Mouse (Mus musculus) activated CD4-positive, CD25-positive, alpha-beta regulatory T cell, adult 9 weeks (primary cell): ENCODE measurements around the gene Tshz2. TPM values are rescaled to one million over a fixed set of nuclear protein-coding genes. Genes with fewer than 3 reads are reported as not detected.

Experiments used
- polyA plus RNA-seq: library from polyadenylated mRNA; unstranded; fragments of 100-300 nt; shearing (Covaris generic); gene quantifications from one replicate; pipeline ENCODE4 v1.2.1, GENCODE M21; 2017

Tshz2 gene
- 2.6 TPM for polyA plus RNA-seq

GRCm38 (mm10) chr2:169632338-169633151 is at the start of gene Tshz2:
Gene Tshz2 (plus strand): TSS chr2:169633013.

DNA sequence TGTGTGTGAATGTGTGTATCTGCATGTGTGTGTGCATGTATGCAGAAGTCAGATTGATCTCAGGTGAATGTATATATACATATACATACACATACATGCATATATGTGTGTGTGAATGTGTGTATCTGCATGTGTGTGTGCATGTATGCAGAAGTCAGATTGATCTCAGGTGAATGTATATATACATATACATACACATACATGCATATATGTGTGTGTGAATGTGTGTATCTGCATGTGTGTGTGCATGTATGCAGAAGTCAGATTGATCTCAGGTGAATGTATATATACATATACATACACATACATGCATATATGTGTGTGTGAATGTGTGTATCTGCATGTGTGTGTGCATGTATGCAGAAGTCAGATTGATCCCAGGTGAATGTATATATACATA is 45.2 kb upstream of the Tshz2 start, which contains the start of gene Gm11011:
Gm11011 (minus strand) TSS at position 101 of the 400 bp plus-strand sequence.

Other genes starting within 250 kb of the Tshz2 start
- not detected for gene Gm11011, start 45.3 kb upstream of the Tshz2 start, polyA plus RNA-seq